Mouse (Mus musculus) ovary, adult 18-20 months (tissue): ENCODE measurements around the gene Glo1.

Source experiments
- DNase-seq: peaks from one replicate; pipeline ENCODE4 v3.0.0; 2022; ENCODE audit warnings: low spot score, mixed read lengths

Gene Glo1

GRCm38 (mm10) chr17:30576946-30577345, 49.7 kb downstream of the Glo1 start:
- DNase-seq: no peak

GRCm38 (mm10) chr17:30575941-30576773, 50.5 kb downstream of the Glo1 start, which contains the start of gene Btbd9:
Gene Btbd9 (minus strand): TSS chr17:30576488.
- peak; percentile 82 for DNase-seq

- no peak for DNase-seq
Measured at GRCm38 (mm10) chr17:30575121-30575904, 51.4 kb downstream of the Glo1 start.

GRCm38 (mm10) chr17:30574783-30575075, 51.9 kb downstream of the Glo1 start:
- DNase-seq: no peak

- no peak for DNase-seq
Measured at GRCm38 (mm10) chr17:30573990-30574782, 52.5 kb downstream of the Glo1 start.

GRCm38 (mm10) chr17:30570971-30571370, 55.7 kb downstream of the Glo1 start:
- no peak for DNase-seq

- DNase-seq: no peak
Measured at GRCm38 (mm10) chr17:30570173-30570572, 56.5 kb downstream of the Glo1 start.

GRCm38 (mm10) chr17:30568473-30568872, 58.2 kb downstream of the Glo1 start:
- DNase-seq: no peak

GRCm38 (mm10) chr17:30564971-30565370, 61.7 kb downstream of the Glo1 start:
- DNase-seq: no peak

- no peak for DNase-seq
Measured at GRCm38 (mm10) chr17:30564407-30564806, 62.3 kb downstream of the Glo1 start.

- DNase-seq: no peak
Measured at GRCm38 (mm10) chr17:30563484-30564075, 63.1 kb downstream of the Glo1 start.

GRCm38 (mm10) chr17:30562770-30563169, 63.9 kb downstream of the Glo1 start:
- DNase-seq: no peak

GRCm38 (mm10) chr17:30559536-30559935, 67.1 kb downstream of the Glo1 start:
- no peak for DNase-seq

- no peak for DNase-seq
Measured at GRCm38 (mm10) chr17:30558623-30559022, 68.0 kb downstream of the Glo1 start.

- no peak for DNase-seq
Measured at GRCm38 (mm10) chr17:30556512-30556911, 70.2 kb downstream of the Glo1 start.

GRCm38 (mm10) chr17:30553027-30553937, 73.4 kb downstream of the Glo1 start:
- DNase-seq: no peak

GRCm38 (mm10) chr17:30550774-30551107, 75.9 kb downstream of the Glo1 start:
- DNase-seq: no peak

GRCm38 (mm10) chr17:30549899-30550773, 76.5 kb downstream of the Glo1 start:
- no peak for DNase-seq

- no peak for DNase-seq
Measured at GRCm38 (mm10) chr17:30539098-30539497, 87.6 kb downstream of the Glo1 start.

GRCm38 (mm10) chr17:30536651-30537050, 90.0 kb downstream of the Glo1 start:
- DNase-seq: no peak
